Mouse (Mus musculus) right cerebral cortex, adult 2 months (tissue): ENCODE results near the gene Snip1.
A peak's percentile ranks its signal among the peaks of the same experiment; 100 is the strongest.

Experiments used
- DNase-seq, 2 experiments: peaks; one replicate each; pipeline ENCODE4 v3.0.0; 2021 to 2022; ENCODE audit warnings: low spot score in 2 of 2

Gene Snip1

DNA sequence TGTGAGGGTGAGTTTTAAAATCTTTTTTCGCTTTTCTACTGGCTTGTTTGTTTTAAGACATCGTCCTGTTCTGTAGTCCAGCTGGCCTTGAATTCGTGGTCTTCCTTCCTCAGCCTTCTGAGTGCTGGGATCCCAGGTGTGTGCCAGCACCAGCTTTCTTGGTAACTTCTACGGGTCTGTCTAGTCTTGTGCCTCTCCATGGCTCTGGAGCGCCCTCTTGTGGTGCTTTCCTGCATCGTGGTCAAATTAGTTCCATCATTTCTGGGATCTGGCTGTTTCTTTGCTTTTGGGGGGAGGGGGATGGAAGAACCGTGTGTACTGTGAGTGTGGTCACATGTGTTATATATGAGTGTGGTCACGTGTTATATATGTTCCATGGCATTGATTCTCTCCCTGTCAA is 33.0 kb downstream of the Snip1 start:
- DNase-seq = peak; percentile 87 to 92

DNA sequence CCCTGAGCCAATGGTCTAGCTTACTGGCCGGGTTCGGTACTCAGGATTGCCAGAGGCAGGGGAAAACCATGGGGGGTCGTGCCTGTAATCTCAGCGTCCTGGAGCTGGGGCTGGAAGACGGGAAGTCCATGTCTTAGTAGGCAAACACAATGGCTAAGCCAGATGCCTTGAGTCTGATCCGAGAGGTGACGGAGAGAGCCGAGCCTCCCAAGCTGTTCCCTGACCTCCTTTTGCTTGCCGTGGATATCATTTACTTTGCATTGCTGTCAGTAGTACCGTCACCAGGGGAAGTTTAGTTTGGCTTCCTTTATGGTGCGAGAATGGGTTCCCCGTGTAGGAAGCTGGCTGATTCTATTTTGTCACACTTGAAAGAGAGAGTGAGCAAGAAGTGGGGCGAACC is 34.9 kb downstream of the Snip1 start:
- no peak for DNase-seq

DNA sequence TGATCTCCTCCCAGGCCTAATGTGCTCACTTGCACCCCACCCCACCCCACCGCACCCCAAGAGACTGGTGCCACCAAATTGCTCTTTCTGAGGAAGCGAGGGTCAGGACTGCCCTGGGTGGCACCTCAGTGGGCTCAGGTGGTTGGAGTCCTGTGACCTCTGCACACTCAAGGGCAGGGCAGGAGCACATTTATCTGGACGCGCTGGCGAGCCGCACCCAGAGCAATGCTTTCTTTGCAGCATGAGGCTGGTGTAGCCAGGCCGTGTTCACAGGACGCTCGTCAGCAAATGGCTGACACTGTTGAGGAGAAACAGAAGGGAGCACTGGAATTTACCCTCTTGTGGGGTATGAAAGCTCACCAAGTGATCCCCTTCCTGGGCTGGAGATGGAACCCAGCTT is 38.9 kb downstream of the Snip1 start:
- no peak for DNase-seq

DNA sequence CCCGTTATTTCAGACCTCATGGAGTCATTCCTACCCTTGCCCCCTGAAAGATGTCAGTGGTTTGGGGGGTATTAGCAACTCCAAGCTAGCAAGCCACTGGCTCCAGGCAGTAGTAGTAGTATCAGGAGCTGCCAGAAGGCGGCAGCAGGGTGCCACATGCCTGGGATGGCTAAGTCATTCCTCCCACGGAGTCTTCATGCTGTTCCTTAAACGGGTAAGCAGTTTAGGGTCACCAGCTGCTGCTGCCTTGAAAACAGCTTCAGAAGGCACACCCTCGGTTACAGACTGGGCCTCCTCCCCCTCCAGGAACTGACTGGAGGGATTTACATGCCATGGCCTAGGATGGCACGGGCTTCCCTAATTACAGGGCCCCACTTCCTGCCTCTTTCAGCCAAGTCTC is 48.2 kb downstream of the Snip1 start:
- DNase-seq = peak; percentile 92 to 94

DNA sequence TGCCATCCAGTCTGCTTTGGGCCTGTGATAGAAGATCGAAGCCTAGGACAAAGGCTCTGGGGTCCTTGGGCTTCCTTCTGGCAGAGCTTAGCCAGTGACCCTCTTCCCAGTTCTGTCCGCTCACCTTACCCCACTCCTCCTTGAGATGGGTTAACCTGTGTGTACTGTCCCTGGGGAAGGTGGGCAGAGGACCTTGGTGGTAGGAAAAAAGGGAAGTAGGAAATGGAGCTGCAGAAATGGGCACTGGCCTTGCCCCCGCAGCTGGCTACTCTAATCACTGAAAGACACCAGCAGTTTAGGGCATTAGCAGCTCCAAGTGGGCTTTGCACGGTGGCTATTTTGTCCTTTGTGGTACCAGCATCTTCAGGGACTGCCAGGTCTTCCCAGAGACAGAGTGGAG is 48.6 kb downstream of the Snip1 start:
- DNase-seq = no peak

DNA sequence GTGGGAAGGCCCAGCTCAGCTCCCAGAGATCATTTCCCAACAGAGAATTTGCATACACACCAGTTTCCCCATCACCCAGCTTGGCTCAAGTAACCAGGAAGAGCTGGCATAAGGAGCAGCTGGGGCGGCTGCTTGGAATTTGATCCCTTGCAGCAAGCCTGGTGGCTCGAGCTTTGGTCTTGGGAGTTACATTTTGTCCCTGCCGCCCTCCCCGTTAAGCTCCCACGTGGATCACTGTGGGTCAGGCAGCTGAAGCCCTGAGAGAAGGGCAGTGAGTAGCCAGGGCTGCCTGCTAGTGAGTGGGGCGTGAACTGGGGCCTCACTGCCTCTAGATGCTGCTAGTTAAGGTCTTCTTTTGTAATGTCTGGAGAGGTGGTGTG is 49.2 kb downstream of the Snip1 start:
- DNase-seq = peak in 1 of 2 experiments; percentile 38

DNA sequence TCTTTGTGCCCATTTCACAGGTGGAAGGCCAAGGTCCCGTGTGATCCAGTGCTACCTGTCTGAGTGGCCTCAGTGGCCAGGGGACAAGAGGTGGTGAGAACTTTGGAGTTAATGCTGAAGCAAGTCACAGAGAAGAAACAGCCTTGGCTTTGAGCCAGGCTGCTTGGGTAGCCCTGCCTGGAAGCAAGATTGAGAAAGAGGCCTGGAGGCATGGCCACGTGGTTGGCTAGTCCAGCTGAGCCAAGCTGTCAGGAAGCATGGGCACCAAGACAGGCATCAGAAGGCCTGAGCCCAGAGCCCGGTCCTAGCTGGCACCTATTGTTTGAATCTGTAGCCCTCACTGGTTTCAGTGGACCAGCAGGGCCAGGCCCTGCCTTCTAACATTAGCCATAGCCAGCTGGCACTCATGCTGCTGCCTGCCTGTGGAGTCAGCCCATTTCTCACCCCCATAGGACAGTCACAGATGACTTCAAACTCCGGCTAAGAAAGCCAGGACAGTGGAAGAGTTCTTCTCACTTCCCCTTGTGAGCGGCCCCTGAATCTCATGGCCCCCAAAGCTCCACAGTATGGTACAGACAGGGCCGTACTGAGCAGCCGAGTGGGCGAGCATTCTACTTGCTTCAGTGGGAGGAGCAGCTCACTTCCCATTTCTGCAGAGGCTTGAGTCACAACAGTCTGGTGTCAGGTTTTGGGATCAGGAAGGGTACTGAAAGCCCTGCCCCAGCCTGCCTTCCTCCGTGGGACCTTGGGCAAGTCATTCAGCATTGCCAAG is 49.8 kb downstream of the Snip1 start:
- DNase-seq = peak; percentile 54 to 73

DNA sequence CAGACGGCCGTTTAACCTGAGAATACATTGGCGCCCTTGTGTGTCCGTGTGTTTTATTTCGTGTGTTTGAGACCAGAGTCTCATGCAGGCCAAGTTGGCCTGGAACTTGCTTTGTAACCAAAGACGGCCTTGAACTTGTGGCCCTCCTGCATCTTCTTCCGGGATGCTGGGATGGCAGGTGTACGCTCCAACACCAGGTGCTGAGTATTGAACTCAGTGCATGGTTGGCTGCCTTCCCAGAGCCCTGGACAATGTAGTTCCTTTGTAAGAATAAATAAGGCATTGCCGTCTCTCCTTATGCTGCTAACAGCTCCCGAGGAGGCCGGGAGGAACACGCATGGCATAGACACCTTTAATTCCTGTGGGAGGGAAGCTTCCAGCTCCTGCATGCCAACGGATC is 50.5 kb downstream of the Snip1 start:
- no peak for DNase-seq

DNA sequence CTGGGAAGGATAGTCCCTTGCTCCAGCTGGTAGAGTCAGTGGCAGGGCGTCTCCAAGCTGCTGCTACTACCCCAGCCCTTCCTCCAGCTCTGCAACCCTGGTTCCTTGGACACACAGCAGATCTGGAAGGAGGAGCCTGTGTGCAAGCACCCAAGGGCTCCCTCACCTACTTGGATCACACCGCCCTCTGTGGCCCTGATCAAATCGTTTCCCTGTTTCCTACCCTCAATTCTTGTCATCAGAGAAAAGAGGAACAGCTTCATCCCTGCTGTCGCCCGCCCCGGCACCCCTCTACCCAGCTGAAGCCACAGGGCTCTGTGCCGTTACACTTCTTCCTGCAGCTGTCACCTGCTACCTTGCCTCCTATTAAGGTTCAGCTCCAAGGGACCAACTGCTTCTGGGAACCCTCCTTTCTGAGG is 51.4 kb downstream of the Snip1 start:
- no peak for DNase-seq

DNA sequence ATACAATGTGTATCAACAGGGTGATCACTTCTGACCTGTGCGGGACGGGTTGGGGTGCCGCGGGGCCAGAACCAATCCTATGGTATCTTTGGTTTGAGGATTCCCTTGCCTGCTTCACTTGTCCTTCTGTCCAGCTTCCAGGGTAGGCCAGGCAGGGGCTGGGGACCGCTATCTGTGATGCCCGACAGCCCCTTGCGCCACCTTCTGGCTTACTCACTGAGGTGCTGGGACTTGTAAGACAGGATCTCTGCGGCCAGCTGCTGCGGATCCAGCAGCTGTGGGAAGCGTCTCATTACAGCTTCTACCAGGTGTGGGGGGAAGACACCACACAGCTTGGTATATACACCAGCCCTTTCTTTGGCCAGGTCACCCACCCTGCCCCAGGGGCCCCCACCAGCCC is 52.6 kb downstream of the Snip1 start:
- DNase-seq = no peak

DNA sequence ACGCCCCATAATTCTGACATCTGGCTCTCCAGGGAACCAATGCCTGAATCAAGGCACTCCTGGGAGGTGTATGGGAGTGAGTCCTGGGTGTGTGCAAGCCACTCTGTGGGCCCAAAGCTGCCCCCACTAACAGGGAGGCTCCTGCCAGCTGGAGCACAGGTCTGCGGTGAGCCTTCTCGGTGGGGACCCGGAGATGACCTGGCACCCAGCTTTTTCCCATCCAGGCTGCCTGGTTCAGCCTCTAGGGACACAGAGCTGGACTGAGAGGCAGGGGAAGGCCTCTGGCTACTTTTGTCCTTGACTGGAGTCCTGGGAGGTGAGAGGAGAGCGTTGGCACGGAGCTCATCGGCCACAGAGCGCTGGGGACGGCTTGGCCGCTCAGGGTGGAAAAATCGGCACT is 53.2 kb downstream of the Snip1 start:
- no peak for DNase-seq

DNA sequence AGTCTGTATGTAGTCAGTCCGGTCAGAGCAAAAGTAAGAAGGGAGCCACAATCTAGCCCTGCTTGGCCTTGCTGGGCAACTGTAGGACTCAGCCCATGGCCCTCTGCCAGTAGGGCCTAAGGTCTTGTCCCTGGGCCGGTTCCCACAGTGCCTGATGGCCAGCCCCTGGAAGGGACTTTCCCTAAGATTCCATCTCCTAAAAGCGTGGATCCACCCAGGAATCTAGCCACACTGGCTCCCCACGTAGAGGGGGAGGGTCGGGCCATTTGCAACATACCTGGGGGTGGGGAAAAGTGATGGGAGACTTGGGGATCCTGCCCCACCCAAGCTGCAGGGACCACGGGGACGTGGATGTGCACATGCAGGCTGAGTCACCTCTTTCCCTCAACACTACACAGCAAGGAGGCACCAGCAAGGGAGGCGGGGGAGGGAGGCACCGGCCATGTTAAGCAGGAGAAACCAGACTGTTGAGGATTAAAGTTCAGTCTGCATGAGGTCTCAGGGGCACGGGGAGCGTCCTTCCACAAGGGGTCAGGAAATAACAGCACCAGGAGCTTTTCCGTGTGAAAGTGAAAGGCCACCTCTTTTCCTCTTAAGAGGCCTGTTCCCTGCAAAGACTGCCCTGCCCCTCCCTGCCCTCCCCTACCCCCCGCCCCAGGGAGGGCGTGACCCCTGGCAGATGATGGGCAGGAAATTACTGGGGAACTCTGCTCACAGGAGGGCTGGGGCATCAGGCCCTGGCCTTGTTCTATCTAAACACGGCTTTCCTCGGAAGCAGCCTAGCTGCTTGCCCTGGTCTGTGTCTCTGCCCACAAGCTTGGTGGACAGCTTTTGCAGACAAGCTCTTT is 56.2 kb downstream of the Snip1 start:
- DNase-seq = no peak

DNA sequence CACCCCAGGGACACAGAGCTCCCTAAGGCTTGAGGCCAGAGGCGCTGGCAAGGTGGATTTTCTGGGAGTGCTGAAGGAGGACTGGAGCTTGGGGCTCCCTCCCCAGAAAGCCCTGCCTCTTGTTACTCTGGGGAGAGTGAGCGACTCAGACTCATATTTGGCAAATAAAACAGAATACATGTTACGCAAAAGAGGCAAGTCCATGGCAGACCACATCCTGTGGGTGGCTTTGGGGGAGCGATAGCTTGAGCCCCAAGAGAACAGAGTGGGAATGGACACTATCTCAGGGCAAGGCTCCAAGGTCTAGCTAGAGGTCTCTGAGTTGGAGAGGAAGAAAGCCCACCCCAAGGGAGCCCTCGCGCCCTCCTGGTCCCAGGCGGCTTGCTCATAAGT is 56.8 kb downstream of the Snip1 start:
- no peak for DNase-seq
